Mouse (Mus musculus) neural tube, embryonic 10.5 days (tissue): ENCODE data around the gene Olfr1053.
"Not testable (repeated sequence)": the region's sequence is repeated elsewhere in the genome, so short reads cannot be mapped to it uniquely, and the experiment has no call there.

Experiments
- DNase-seq: peaks from one replicate; pipeline ENCODE4 v3.0.0-alpha.2; 2017; ENCODE audit warnings: low spot score; ENCODE audit errors: extremely low spot score

The Olfr1053 gene

DNA sequence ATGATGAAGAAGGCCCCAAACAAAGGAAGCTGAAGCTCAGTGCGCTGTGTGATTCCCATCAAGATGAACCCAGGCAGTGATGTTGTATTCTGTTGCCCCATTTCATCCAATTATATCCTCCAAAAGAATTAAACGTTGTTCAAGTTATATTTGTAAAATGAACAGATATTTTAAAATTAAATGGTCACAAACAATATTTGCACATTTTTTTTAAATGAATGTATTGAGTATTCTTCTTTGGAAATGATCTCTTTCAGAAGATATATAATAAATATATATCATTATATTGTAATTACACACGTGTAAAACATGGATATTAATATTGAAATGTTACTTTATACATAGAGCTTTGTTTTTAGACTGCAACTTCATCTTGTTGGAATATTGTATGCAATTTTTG lies at the start of gene Olfr1053:
Gene Olfr1053, minus strand, starts transcription at position 101 of the 400 bp plus-strand sequence.
- DNase-seq = no peak

DNA sequence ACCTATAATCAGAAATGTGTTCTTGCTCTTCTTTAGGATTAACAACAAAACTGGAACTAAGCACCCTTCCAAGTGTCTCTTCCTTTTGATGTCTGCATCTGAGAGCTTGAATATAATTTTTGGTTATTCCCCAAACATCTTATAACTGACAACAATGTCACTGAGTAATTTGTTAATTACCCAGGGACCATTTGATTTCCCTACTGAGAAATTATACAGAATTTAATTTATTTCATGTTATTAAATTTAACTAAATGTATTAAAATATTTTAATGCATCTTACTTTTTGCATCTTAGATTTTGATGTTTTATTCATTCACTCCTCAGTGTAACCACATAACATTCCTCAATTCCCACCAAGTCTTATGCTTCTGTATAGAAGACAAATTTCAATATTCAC lies 47.3 kb upstream of the Olfr1053 start, which contains the start of gene Olfr1056:
Gene Olfr1056, minus strand, starts transcription at position 101 of the 400 bp plus-strand sequence.
- no peak for DNase-seq

DNA sequence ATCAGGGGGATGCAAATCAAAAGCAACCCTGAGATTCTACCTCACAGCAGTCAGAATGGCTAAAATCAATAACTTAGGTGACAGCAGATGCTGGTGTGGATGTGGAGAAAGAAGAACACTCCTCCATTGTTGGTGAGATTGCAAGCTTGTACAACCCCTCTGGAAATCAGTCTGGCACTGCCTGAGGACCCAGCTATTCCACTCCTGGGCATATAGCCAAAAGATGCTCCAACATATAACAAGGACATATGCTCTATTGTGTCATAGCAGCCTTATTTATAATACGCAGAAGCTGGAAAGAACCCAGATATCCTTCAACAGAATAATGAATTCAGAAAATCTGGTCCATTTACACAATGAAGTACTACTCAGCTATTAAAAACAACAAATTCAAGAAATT lies 36.7 kb upstream of the Olfr1053 start:
- DNase-seq = not testable (repeated sequence)

DNA sequence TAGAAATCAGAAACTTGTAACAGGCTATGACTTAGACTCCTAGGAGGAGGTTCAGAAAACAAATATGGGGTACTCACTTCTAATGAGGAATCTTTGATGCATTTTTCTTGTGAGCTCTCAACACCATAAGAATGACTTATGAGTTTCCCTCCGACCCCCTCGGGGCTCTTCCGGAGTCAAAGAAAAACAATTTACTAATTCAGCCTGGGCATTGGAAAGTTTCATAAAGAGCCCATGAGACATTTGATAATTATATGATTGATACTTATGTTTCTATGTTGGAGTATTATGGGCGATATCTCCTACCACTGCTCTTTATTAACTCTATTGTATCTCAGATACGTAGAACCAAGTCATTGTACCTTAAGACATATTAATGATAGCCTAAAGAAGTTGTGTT lies 35.1 kb upstream of the Olfr1053 start, which contains the start of gene Olfr1055:
Gene Olfr1055, minus strand, starts transcription at position 101 of the 400 bp plus-strand sequence.
- no peak for DNase-seq

DNA sequence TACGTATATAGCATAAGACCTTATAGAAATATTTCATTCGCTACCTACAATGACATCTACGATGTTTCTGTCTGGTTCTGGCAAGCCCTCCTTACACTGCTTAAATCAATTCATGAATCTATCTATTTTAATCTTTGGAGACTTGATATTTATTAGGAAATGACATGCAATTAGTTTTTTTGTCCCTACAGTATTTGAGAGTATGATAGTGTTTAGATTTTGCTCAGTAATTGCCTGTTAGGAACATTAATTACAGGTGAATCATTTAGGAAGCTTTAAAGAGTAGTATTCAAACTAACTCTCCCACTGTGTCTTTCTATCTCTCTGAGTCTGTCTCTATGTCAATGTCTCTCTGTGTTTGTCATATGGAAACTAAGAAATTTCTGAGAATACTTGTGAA lies 20.2 kb upstream of the Olfr1053 start, which contains the start of gene Olfr1054:
Gene Olfr1054, minus strand, starts transcription at position 101 of the 400 bp plus-strand sequence.
- DNase-seq = no peak

DNA sequence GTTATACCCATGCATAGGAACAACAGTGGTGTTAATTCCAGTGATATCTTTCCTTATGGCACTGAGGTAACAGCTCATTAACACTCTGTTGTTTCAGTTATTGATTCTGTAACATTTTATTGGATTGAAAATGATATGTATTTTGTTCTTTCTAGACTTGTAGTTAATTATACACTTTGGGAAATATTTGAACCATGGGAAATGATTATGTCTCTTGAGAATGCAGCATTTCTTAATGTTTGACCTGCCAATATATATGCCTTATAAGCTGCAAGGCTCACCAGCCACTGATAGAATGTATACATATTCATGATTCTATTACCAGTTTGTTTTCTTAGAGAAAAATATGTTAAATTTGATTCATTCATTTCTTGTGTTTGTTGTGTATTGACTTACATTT lies 22.9 kb downstream of the Olfr1053 start, which contains the start of gene Olfr1052:
Gene Olfr1052, plus strand, starts transcription at position 301 of the 400 bp plus-strand sequence.
- no peak for DNase-seq

DNA sequence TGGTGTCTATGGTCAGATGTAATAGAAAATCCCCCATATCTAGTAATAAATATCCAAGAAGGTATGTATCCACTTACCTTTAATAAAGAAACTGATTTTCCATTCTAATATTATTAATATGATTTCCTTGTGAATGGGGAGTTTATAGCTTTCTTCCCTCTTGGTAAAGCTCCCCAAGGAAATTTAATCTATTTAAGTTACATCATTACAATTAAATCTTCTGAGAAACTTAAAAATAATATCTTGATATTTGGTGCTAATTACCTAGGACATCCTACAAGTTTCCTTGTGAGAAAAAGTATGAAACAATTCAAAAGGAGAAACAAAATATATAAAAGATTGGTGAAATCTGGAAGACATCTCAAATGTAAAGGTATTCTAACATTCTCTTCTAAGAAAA lies 36.1 kb downstream of the Olfr1053 start, which contains the start of gene Olfr1051:
Gene Olfr1051, minus strand, starts transcription at position 101 of the 400 bp plus-strand sequence.
- not testable (repeated sequence) for DNase-seq
